Mouse (Mus musculus): Measurements from ENCODE around the gene Fam189b. TPM values are rescaled to one million over a fixed set of nuclear protein-coding genes. Genes with fewer than 3 reads are reported as not detected.

Fam189b gene
- polyA plus RNA-seq, 1 experiment = 21.7 TPM

DNA sequence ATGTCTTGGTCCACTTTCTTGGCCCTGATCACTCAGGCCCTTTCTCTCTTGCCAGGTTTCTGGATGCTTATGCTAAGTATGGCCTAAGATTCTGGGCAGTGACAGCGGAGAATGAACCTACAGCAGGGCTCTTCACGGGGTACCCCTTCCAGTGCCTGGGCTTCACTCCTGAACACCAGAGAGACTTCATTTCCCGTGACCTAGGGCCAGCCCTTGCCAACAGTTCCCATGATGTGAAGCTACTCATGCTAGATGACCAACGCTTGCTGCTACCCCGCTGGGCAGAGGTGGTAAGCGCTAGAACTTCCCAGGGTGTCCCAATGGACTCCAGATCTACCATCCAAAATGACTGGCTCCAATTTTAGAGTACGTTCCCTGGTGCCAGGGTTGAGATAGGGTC, 23.1 kb downstream of the Fam189b start:
- TF ChIP-seq EP300 (IDR thresholded peaks at IDR 0.05; ENCODE audit: insufficient read depth, low read depth, low read length) (no peak), POLR2A (IDR thresholded peaks at IDR 0.05; ENCODE audit: insufficient read depth, low read length) (no peak), CTCF (IDR thresholded peaks at IDR 0.05; ENCODE audit: low read depth, low read length) (no peak)
- H3K4me1 ChIP-seq (ENCODE audit: control insufficient read depth, insufficient read depth, low read length) = no peaks in the 10 kb centered on the region
- no peak overlapping the region for H3K4me3 ChIP-seq (ENCODE audit: low read depth, low read length)
- H3K27ac ChIP-seq (ENCODE audit: insufficient read depth, low read length) = no peak overlapping the region
- H3K9me3 ChIP-seq (replicated peaks; ENCODE audit: control insufficient read depth, insufficient read depth, low read length, poor library complexity, severe bottlenecking) = no peaks in the 10 kb centered on the region
- no peaks in the 10 kb centered on the region for H3K27me3 ChIP-seq (ENCODE audit: control insufficient read depth, insufficient read depth, low read length, poor library complexity, severe bottlenecking)
- H3K9ac ChIP-seq (ENCODE audit: low read depth, poor library complexity, severe bottlenecking) = no peak overlapping the region
- peaks cover 18% of the 10 kb centered on the region for H3K36me3 ChIP-seq (ENCODE audit: control insufficient read depth, insufficient read depth, low read length, poor library complexity, severe bottlenecking)

DNA sequence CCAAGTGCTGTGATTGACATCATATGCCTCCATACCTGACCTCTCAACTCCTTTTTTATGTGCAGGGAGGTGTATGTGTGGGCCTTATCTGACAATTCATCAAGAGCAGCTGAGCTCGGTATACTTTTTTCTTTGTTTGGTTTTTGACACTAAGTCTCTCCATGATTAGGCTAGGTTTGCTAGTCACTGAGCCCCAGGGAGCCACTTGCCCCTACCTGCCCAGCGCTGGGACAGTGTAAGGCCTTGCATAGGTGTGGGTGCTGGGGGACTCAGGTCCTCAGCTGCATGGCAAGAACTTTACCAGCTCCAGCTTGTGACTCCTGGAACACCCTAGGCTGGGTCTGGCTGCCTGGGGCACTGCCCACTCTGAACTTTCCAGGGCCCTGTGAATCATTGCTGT, 23.8 kb downstream of the Fam189b start:
- H3K4me3 ChIP-seq (ENCODE audit: low read depth, low read length) = no peak overlapping the region
- no peaks in the 10 kb centered on the region for H3K9me3 ChIP-seq (replicated peaks; ENCODE audit: control insufficient read depth, insufficient read depth, low read length, poor library complexity, severe bottlenecking)
- peaks cover 18% of the 10 kb centered on the region for H3K36me3 ChIP-seq (ENCODE audit: control insufficient read depth, insufficient read depth, low read length, poor library complexity, severe bottlenecking)
- H3K27ac ChIP-seq (ENCODE audit: insufficient read depth, low read length) = no peak overlapping the region
- TF ChIP-seq CTCF (IDR thresholded peaks at IDR 0.05; ENCODE audit: low read depth, low read length) = no peak
- TF ChIP-seq POLR2A (IDR thresholded peaks at IDR 0.05; ENCODE audit: insufficient read depth, low read length) = no peak
- no peak for TF ChIP-seq EP300 (IDR thresholded peaks at IDR 0.05; ENCODE audit: insufficient read depth, low read depth, low read length)
- H3K9ac ChIP-seq (ENCODE audit: low read depth, poor library complexity, severe bottlenecking) = no peak overlapping the region
- H3K4me1 ChIP-seq (ENCODE audit: control insufficient read depth, insufficient read depth, low read length) = no peaks in the 10 kb centered on the region
- H3K27me3 ChIP-seq (ENCODE audit: control insufficient read depth, insufficient read depth, low read length, poor library complexity, severe bottlenecking) = no peaks in the 10 kb centered on the region

- Histone ChIP-seq H3K9ac (ENCODE audit: low read depth, poor library complexity, severe bottlenecking) (no peak overlapping the region), H3K4me3 (ENCODE audit: low read depth, low read length) (no peak overlapping the region), H3K36me3 (ENCODE audit: control insufficient read depth, insufficient read depth, low read length, poor library complexity, severe bottlenecking) (peaks cover 18% of the 10 kb centered on the region), H3K9me3 (replicated peaks; ENCODE audit: control insufficient read depth, insufficient read depth, low read length, poor library complexity, severe bottlenecking) (no peaks in the 10 kb centered on the region), H3K27me3 (ENCODE audit: control insufficient read depth, insufficient read depth, low read length, poor library complexity, severe bottlenecking) (no peaks in the 10 kb centered on the region), H3K4me1 (ENCODE audit: control insufficient read depth, insufficient read depth, low read length) (no peaks in the 10 kb centered on the region), H3K27ac (ENCODE audit: insufficient read depth, low read length) (no peak overlapping the region)
- no peak for TF ChIP-seq EP300 (IDR thresholded peaks at IDR 0.05; ENCODE audit: insufficient read depth, low read depth, low read length)
- TF ChIP-seq POLR2A (IDR thresholded peaks at IDR 0.05; ENCODE audit: insufficient read depth, low read length) = no peak
These were observed 25.2 kb downstream of the Fam189b start for GRCm38 (mm10) chr3:89208075-89208657.

DNA sequence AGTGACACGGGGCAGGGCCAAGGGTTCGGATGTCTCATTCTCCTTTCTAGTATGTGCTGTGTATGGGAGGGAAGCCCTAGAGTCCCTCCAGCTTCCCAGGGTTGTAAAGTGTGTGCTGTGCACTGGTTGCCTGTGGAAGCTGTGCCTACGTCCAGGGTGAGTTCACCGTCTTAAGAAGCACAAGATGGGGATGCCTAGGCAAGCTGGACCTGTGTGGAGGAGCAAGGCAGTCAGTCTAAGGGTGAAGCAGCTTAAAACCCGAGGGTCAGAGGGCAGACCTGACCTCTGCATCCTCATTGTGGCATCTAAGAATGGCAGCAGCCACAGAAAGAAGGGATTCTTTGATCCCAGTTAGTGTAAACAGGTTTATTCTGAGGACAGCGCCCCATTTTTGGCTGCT, 25.8 kb downstream of the Fam189b start:
- TF ChIP-seq CTCF (IDR thresholded peaks at IDR 0.05; ENCODE audit: low read depth, low read length) (no peak), POLR2A (IDR thresholded peaks at IDR 0.05; ENCODE audit: insufficient read depth, low read length) (no peak), EP300 (IDR thresholded peaks at IDR 0.05; ENCODE audit: insufficient read depth, low read depth, low read length) (no peak)
- Histone ChIP-seq H3K27ac (ENCODE audit: insufficient read depth, low read length) (no peak overlapping the region), H3K9me3 (replicated peaks; ENCODE audit: control insufficient read depth, insufficient read depth, low read length, poor library complexity, severe bottlenecking) (no peaks in the 10 kb centered on the region), H3K4me1 (ENCODE audit: control insufficient read depth, insufficient read depth, low read length) (no peaks in the 10 kb centered on the region), H3K36me3 (ENCODE audit: control insufficient read depth, insufficient read depth, low read length, poor library complexity, severe bottlenecking) (peaks cover 18% of the 10 kb centered on the region), H3K9ac (ENCODE audit: low read depth, poor library complexity, severe bottlenecking) (no peak overlapping the region), H3K27me3 (ENCODE audit: control insufficient read depth, insufficient read depth, low read length, poor library complexity, severe bottlenecking) (no peaks in the 10 kb centered on the region), H3K4me3 (ENCODE audit: low read depth, low read length) (no peak overlapping the region)

GRCm38 (mm10) chr3:89209731-89210130, 26.8 kb downstream of the Fam189b start:
- Histone ChIP-seq H3K9ac (ENCODE audit: low read depth, poor library complexity, severe bottlenecking) (no peak overlapping the region), H3K36me3 (ENCODE audit: control insufficient read depth, insufficient read depth, low read length, poor library complexity, severe bottlenecking) (peaks cover 15% of the 10 kb centered on the region), H3K9me3 (replicated peaks; ENCODE audit: control insufficient read depth, insufficient read depth, low read length, poor library complexity, severe bottlenecking) (no peaks in the 10 kb centered on the region), H3K27ac (ENCODE audit: insufficient read depth, low read length) (no peak overlapping the region), H3K27me3 (ENCODE audit: control insufficient read depth, insufficient read depth, low read length, poor library complexity, severe bottlenecking) (no peaks in the 10 kb centered on the region), H3K4me1 (ENCODE audit: control insufficient read depth, insufficient read depth, low read length) (no peaks in the 10 kb centered on the region), H3K4me3 (ENCODE audit: low read depth, low read length) (no peak overlapping the region)
- no peak for TF ChIP-seq EP300 (IDR thresholded peaks at IDR 0.05; ENCODE audit: insufficient read depth, low read depth, low read length)
- no peak for TF ChIP-seq POLR2A (IDR thresholded peaks at IDR 0.05; ENCODE audit: insufficient read depth, low read length)
- TF ChIP-seq CTCF (IDR thresholded peaks at IDR 0.05; ENCODE audit: low read depth, low read length) = no peak

GRCm38 (mm10) chr3:89210162-89210561, 27.2 kb downstream of the Fam189b start:
- no peak for TF ChIP-seq POLR2A (IDR thresholded peaks at IDR 0.05; ENCODE audit: insufficient read depth, low read length)
- TF ChIP-seq EP300 (IDR thresholded peaks at IDR 0.05; ENCODE audit: insufficient read depth, low read depth, low read length) = no peak
- no peak for TF ChIP-seq CTCF (IDR thresholded peaks at IDR 0.05; ENCODE audit: low read depth, low read length)
- no peaks in the 10 kb centered on the region for H3K9me3 ChIP-seq (replicated peaks; ENCODE audit: control insufficient read depth, insufficient read depth, low read length, poor library complexity, severe bottlenecking)
- H3K27me3 ChIP-seq (ENCODE audit: control insufficient read depth, insufficient read depth, low read length, poor library complexity, severe bottlenecking) = no peaks in the 10 kb centered on the region
- no peak overlapping the region for H3K27ac ChIP-seq (ENCODE audit: insufficient read depth, low read length)
- H3K9ac ChIP-seq (ENCODE audit: low read depth, poor library complexity, severe bottlenecking) = no peak overlapping the region
- H3K4me1 ChIP-seq (ENCODE audit: control insufficient read depth, insufficient read depth, low read length) = no peaks in the 10 kb centered on the region
- peaks cover 15% of the 10 kb centered on the region for H3K36me3 ChIP-seq (ENCODE audit: control insufficient read depth, insufficient read depth, low read length, poor library complexity, severe bottlenecking)
- H3K4me3 ChIP-seq (ENCODE audit: low read depth, low read length) = no peak overlapping the region
